Mouse (Mus musculus) gastrocnemius, postnatal 4 days (tissue): Measurements from ENCODE around the gene Nlrp9b. TPM values are rescaled to one million over a fixed set of nuclear protein-coding genes. Genes with fewer than 3 reads are reported as not detected.
A peak's percentile ranks its signal among the peaks of the same experiment; 100 is the strongest.
"Not testable (repeated sequence)": the region's sequence is repeated elsewhere in the genome, so short reads cannot be mapped to it uniquely, and the experiment has no call there.

Experiments used
- DNase-seq, 2 experiments: peaks; one replicate each; pipeline ENCODE4 v3.0.0; 2021 to 2022; ENCODE audit warnings: low spot score in 2 of 2, mixed read lengths in 2 of 2
- long read RNA-seq, 2 experiments: library from polyadenylated mRNA; stranded (forward); transcript quantifications; one replicate each; pipeline ENCODE4 v2.0.0; 2021
- total RNA-seq, 2 experiments: library from RNA; stranded (reverse); gene quantifications; 2 replicates each; pipeline ENCODE4 v1.2.3; 2021

Nlrp9b gene
- total RNA-seq: not detected
- long read RNA-seq, experiment 1: 0 reads
- long read RNA-seq, experiment 2: 0 reads

- not testable (repeated sequence) for DNase-seq
These were observed at the start of gene Nlrp9b for GRCm38 (mm10) chr7:19991165-19991564. Gene Nlrp9b, plus strand, starts transcription at chr7:19991465.

DNA sequence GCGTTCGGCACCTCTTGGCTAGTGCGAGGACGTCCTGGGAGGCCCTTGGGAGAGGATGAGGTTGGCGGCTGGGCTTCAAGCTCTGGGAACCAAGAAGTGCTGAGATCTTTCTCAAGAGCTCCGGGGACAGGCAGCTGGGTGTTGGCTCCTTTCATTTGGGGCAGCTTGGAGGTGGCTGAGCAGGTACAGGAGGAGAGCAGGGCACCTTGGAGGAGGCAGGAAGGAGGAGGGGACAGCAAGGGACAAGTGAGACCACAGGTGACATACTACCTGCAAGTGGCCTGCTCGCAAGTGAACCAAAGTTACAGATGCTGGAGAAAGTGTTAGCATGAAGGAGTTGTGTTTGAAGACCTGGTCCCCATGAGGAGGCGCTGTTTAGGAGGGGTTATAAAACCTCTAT lies 46.6 kb upstream of the Nlrp9b start:
- no peak for DNase-seq

DNA sequence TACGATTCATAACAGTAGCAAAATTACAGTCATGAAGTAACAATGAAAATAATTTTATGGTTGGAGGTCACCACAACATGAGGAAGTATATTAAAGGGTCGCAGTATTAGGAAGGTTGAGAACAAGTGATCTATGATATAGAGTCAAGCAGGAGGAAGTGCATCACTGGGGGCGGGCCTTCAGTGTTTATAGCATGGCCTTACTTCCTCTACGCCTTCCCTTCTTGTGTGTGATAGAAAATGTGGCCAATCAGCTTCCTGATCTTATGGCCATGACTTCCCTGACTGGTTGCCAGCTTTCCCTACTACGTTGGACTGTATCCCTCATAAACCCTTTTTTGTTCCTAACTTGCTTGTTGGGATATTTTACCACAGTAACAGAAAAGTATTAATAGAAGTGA lies 46.1 kb upstream of the Nlrp9b start:
- DNase-seq: no peak

- DNase-seq: no peak
These were observed 45.3 kb upstream of the Nlrp9b start for GRCm38 (mm10) chr7:19945821-19946515.

- no peak for DNase-seq
These were observed 42.3 kb upstream of the Nlrp9b start for GRCm38 (mm10) chr7:19948956-19949355.

DNA sequence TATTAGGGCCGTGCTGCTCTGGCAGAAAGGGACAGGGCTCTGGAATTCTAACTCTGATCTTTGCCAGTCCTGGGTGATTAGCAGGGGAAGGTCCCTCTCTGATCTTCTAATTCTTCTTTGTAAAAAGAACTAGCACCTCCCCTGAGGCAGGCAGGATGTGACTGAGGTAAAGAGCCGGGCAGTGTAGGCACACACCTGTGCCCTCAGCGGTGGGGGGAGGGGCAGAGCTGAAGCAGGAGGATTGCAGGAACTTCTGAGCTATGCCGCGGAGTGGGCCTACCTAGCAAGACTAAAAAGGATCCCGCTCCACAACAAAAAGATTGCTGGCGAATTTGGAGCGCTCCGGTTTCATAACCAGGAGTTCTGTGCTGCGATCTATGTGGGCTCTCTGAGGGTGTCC lies 41.3 kb upstream of the Nlrp9b start:
- no peak for DNase-seq

DNA sequence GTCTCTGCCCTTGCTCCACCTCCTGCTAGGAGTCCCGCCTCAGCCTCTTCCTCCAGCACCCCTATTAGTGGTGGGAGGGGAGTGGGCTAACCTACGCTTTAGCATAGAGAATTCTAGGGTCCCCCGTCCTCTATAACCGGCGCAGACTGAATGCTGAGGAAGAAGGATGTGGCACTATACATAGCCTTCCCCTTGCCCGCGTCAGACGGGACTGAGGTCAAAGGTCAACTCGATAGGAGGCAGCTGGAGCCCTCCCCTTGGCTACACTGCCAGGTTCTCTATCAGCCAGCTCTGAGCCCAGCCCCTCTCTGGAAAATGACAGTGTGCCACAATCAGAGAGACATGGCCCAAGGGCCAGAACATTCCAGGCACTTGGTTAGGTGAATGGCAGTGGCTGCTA lies 40.7 kb upstream of the Nlrp9b start, which contains the start of gene Igsf23:
Gene Igsf23 (minus strand): TSS at position 168 of the 400 bp plus-strand sequence.
- no peak for DNase-seq

DNA sequence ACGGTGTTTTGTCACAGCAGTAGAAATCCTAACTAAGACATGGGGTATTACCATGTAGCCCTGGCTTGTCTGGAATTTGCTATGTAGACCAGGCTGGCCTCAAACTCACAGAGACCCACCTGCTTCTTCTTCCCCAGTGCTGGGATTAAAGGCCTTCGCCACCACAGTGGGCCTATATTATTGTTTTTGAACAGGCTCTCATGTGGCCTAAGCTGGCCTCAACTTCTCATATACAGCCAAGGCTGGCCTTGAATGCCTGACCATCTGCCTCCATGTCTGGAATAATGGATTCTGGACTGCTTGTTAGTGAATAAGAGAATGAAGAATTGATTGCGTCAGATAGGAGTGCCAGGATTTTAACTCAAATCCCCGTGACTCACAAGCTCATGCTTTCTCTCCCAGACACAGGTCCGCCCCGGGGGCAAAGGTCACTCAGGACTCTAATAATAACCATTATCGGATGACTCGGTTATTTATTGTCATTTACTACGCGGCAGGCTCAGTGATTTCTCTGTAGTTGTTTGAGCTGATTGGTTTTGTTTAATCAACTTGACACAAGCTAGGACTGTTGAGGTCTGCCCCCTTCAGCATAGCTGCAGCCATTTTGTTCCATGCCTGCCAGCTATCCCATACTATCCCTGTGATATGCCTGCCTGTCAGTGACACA lies 38.8 kb upstream of the Nlrp9b start:
- no peak for DNase-seq

DNA sequence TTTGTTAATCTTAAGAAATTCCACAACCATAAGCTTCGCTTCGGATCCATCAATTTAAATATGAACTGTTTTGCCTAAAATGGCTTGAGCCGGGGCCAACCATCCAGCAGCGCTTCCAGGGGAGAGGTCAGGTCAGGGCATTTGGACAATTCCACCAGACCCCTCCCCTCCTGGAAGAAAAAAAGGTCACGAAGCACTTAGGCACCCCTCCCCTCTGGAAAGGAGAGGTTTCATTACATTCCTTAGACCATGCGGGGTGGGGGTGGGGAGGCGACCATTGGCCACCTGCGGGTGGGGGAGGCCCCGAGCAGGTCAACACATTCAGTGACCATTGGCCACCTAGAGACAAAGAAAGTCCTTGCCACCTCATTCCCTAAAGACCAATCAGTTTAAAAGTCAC lies 38.2 kb upstream of the Nlrp9b start:
- no peak for DNase-seq

DNA sequence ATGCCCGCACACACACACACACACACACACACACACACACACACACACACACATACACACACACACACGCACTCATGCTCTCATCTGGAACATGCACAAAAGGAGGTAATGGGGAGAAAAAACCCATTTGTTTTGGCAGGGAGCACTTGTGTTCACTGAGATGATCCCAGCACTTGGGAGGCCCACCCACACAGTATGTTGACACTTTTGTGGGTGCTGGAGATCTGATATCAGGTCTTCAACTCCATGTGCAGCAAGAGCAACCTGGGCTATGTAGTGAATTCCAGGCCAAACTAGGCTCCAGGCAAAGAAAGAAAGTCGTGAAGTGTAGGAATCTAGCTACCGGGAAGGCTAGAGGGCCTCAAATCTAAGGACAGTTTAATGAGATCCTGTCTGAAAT lies 35.4 kb upstream of the Nlrp9b start:
- no peak for DNase-seq

GRCm38 (mm10) chr7:19956341-19956781 lies 34.9 kb upstream of the Nlrp9b start:
- DNase-seq: peak; percentile 77 to 88

- no peak for DNase-seq
These were observed 28.8 kb upstream of the Nlrp9b start for GRCm38 (mm10) chr7:19962423-19962822.

DNA sequence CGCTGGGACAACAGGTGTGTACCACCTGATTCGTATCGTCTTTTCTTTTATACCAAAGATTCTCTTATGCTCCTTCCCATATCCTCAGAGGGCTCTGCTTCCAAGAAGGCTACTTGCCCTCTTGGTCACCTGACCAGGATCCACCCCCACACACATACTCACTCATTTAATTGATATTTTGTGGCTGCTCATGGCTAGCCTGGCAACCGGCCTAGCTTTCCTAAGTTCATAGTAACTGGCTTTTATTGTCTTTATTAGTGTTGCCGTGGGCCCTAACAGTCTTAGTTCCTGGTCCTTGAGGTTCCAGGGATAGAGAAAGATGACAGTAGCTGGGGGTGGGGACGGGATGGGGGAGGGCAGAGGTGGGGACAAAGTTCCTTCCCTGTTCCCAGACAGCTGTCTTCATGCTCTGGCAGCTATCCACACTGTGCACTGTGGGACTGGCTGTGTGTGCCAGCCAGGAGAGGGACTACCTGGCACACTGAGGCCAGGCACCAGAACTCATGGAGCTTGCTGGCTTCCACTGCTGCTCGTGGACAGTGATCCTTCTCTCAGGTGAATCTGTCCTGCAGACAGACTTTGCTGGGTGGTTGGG lies 26.2 kb upstream of the Nlrp9b start, which contains the start of gene Ceacam20:
Gene Ceacam20 (plus strand): TSS at position 428 of the 595 bp plus-strand sequence.
- no peak for DNase-seq

DNA sequence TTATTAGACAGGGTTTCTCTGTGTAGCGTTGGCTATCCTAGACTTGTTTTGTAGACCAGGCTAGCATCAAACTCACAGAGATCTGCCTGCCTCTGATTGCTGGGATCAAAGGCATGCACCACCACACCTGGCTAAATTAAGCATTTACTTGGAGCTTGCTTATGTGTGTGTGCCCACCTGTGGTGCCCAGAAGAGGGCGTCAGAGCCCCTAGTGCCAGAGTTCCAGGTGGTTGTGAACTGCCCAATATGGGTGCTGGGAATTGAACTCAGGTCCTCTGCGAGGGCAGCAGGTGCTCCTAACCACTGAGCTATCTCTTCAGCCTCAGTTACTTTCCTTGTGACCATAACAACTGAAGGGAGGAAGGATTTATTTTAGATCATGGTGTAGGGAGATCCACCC lies 22.2 kb upstream of the Nlrp9b start:
- no peak for DNase-seq

DNA sequence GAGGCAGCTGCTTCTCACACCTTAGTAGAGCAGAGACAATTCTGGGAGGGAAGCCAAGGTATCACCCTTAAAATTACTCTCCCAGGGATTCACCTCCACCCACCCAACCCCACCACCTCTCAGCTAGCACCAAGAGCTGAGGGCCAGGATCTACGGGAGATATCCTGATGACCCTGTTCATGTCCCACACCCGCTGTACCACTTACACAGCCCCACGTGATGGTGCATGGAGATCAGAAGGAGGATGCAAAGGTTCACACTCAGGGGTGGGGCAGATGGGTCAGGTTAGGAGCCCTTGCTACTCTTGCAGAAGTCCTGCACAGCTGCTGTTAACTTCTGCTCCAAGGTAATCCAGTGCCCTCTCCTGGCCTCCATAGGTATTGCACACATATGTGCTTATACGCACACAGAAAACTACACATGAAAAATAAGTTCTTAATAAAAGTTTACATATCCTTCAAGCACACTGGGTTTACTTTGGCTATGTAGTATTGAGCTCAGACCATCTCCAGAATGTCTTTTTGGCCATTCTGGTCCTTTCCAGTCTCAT lies 21.6 kb upstream of the Nlrp9b start:
- no peak for DNase-seq

- DNase-seq: no peak
These were observed 21.1 kb upstream of the Nlrp9b start for GRCm38 (mm10) chr7:19970196-19970595.

GRCm38 (mm10) chr7:19971516-19971915 lies 19.7 kb upstream of the Nlrp9b start:
- no peak for DNase-seq

GRCm38 (mm10) chr7:19996721-19997120 lies 5.5 kb downstream of the Nlrp9b start:
- not testable (repeated sequence) for DNase-seq

DNA sequence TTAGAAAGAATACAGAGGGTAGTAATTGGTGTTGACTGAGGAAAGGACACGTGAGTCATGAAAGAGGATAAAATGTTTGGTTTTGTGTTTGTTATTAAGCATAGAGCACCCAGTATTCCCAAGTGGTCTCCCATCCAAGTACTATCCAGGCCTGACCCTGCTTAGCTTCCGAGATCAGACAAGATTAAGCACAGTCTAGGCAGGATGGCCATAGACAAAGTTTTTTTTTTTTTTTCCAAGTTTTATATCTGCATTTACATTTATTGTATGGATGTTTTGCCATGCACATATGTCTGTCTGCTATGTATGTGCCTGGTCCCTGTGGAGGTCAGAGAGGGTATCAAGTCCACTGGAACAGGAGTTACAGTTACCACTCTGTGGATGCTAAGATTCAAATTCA lies 18.7 kb downstream of the Nlrp9b start:
- no peak for DNase-seq

DNA sequence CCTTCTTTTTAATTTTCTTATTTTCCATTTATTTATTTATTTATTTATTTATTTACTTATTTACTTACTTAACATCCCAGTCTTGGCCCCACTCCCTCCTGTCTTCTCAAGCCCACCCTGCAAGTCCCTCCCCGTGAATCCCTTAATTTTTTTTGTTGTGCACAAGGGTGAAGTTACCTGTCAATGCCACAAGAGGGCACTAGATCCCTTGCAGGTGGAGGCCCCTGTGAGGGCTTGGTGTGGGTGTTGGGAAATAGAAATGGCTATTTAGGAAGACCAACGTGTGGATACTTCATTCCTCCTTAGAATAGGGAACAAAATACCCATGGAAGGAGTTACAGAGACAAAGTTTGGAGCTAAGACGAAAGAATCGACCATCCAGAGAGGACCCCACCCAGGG lies 72.8 kb downstream of the Nlrp9b start:
- DNase-seq: not testable (repeated sequence)

DNA sequence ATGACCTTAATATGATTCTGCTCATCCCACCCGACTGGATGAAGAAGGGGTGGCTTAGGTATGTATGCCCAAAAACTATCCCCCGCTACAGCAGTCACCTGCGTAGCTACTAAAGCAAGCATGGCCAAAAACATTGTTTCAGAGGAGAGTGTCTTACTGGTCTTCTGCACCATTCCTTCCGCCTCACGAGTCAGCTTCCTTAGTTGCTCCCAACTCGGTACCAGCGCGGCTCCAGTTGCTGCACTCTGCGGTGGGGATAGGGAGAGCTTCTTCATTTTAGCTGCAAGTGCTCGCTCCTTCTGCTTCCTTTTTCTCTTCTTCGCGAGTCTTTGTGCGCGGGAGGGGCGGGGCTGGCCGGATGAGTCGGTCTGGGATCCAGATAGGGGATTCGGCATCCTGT lies 86.9 kb downstream of the Nlrp9b start:
- not testable (repeated sequence) for DNase-seq

DNA sequence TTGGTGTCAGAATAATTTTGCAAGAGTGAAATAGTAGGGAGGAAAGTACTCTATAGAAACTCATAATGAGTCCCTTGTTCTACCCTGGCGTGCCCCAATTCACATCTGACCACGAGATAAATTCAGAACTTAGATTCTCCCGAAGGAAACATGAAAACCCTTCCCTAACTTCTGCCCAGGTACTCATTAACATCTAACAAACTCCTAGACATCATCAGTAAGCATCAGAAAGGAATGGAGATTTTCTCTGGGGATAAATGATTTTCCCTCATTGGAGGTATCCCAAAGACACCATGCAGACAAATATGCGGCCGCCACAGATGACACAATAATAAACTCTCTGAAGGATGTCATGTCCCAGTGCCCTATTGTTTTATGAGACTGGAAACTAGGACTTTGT lies 108.1 kb downstream of the Nlrp9b start, which contains the start of gene Vmn1r91:
Gene Vmn1r91 (plus strand): TSS at position 301 of the 400 bp plus-strand sequence.
- DNase-seq: not testable (repeated sequence)
